Mouse (Mus musculus) stomach, embryonic 15.5 days (tissue): ENCODE results near the gene Colgalt2. TPM values are rescaled to one million over a fixed set of nuclear protein-coding genes. Genes with fewer than 3 reads are reported as not detected.
"Not testable (repeated sequence)": the region's sequence is repeated elsewhere in the genome, so short reads cannot be mapped to it uniquely, and the experiment has no call there.

Source experiments
- ATAC-seq: fragments of 200-750 bp; cut with Nextera tagmentation; 2 replicates; pipeline ENCODE4 v1.8.0; 2017; ENCODE audit warnings: low read depth, moderate number of reproducible peaks, moderate TSS enrichment; ENCODE audit not compliant: insufficient read depth, low FRiP score
- H3K27ac ChIP-seq: fragments of 300-500 bp; sonication (generic); 2 replicates; pipeline ENCODE4 v1.5.1; 2015; ENCODE audit warnings: mild to moderate bottlenecking, inconsistent platforms
- H3K27me3 ChIP-seq: fragments of 300-500 bp; sonication (generic); replicated peaks from 2 replicates; pipeline ENCODE4 v1.6.1; 2015; ENCODE audit warnings: inconsistent platforms
- H3K36me3 ChIP-seq: fragments of 300-500 bp; sonication (generic); 2 replicates; pipeline ENCODE4 v1.6.1; 2015; ENCODE audit warnings: inconsistent platforms
- H3K4me1 ChIP-seq: fragments of 300-500 bp; sonication (generic); 2 replicates; pipeline ENCODE4 v1.6.1; 2015; ENCODE audit warnings: inconsistent platforms
- H3K4me2 ChIP-seq: fragments of 300-500 bp; sonication (generic); 2 replicates; pipeline ENCODE4 v1.6.1; 2015; ENCODE audit warnings: mild to moderate bottlenecking, inconsistent platforms
- H3K4me3 ChIP-seq: fragments of 300-500 bp; sonication (generic); replicated peaks from 2 replicates; pipeline ENCODE4 v1.5.1; 2015; ENCODE audit warnings: inconsistent platforms
- H3K9ac ChIP-seq: fragments of 300-500 bp; sonication (generic); 2 replicates; pipeline ENCODE4 v1.6.1; 2015; ENCODE audit warnings: inconsistent platforms
- H3K9me3 ChIP-seq: fragments of 300-500 bp; sonication (generic); 2 replicates; pipeline ENCODE4 v1.6.1; 2016; ENCODE audit warnings: inconsistent platforms
- WGBS: fragments of 180-500 bp; shearing (Covaris S2); methylation state at CpG from one replicate; pipeline ENCODE4 v1.1.7; 2015; 5-methylcytosine and 5-hydroxymethylcytosine counted together
- polyA plus RNA-seq: library from polyadenylated mRNA; unstranded; fragments of >200 nt; fragmentation: Nextera tagmentation; extraction: Ambion mirVana; gene quantifications from 2 replicates; pipeline ENCODE4 v1.2.1, GENCODE M21; 2015

The Colgalt2 gene
- polyA plus RNA-seq, 1 experiment from 2014 or later = 1.5 TPM

- Histone ChIP-seq H3K4me3 (no peak overlapping the region), H3K9ac (no peak overlapping the region), H3K36me3 (no peaks in the 10 kb centered on the region), H3K27ac (no peak overlapping the region), H3K4me2 (no peak overlapping the region), H3K27me3 (no peaks in the 10 kb centered on the region), H3K9me3 (no peaks in the 10 kb centered on the region), H3K4me1 (no peaks in the 10 kb centered on the region)
- 91% methylated on average over 3 of the region's 3 CpGs for WGBS
- ATAC-seq = no peak
These were observed 23.4 kb downstream of the Colgalt2 start for GRCm38 (mm10) chr1:152423052-152423451.

DNA sequence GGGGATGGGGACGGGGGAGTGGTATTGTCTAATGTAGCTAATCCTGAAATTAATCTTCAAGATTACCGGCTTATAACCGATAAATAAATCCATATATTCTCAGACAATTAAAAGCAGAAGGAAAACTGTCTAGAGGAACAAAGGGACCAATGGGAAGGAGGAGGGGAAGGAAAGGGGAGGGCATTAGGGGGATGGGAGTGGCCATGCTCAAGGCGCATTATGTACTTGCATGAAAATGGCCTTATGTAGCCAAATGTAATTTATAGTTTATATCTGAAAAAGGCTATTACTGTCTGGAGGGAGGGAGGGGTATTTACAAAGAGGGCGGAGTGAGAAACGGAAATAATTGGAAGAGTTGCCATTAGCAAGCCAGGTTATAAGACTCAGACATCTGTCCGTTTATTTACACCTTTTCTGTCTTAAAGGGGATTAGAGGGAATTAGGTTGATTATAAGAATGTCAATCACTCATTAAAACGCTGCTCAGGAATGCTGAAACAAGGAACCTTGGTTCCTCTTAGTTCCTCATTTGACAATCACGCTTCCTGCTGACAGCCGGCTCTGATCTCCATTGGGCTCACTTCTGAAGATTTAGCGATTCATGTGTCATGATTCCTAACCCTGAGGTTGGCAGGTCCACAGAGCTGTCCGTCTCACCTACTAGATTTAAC, 28.4 kb downstream of the Colgalt2 start:
- Histone ChIP-seq H3K4me3 (no peak overlapping the region), H3K9ac (no peak overlapping the region), H3K27me3 (no peaks in the 10 kb centered on the region), H3K27ac (no peak overlapping the region), H3K4me2 (no peak overlapping the region), H3K36me3 (no peaks in the 10 kb centered on the region), H3K9me3 (no peaks in the 10 kb centered on the region), H3K4me1 (no peaks in the 10 kb centered on the region)
- WGBS = 49% methylated on average over 12 of the region's 12 CpGs
- no peak for ATAC-seq

GRCm38 (mm10) chr1:152429805-152430204, 30.2 kb downstream of the Colgalt2 start:
- Histone ChIP-seq H3K9ac (no peak overlapping the region), H3K36me3 (no peaks in the 10 kb centered on the region), H3K9me3 (no peaks in the 10 kb centered on the region), H3K27ac (no peak overlapping the region), H3K4me1 (no peaks in the 10 kb centered on the region), H3K4me2 (no peak overlapping the region), H3K4me3 (no peak overlapping the region), H3K27me3 (no peaks in the 10 kb centered on the region)
- WGBS = 86% methylated on average over 7 of the region's 7 CpGs
- no peak for ATAC-seq

DNA sequence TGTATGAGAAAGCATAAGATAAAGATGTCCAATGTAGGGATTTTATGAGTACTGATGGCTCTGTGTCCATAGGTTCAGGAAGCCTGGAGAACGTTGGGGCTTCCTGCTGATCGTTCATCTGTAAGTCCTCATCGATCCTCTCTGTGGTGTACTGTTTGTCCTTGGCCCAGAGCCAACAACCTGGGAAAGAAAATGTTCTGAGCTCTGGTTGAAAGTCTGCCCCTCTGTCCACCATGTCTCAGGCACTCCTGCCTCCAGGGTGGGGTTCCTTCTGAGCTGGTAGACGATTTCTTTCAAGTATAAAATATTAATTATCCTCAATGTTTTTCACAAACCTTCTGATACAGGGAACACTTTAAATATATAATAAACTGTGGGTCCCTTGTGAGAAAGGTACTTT, 34.5 kb downstream of the Colgalt2 start:
- H3K4me1 ChIP-seq = no peaks in the 10 kb centered on the region
- no peak overlapping the region for H3K9ac ChIP-seq
- no peak overlapping the region for H3K4me2 ChIP-seq
- H3K36me3 ChIP-seq = no peaks in the 10 kb centered on the region
- H3K27ac ChIP-seq = no peak overlapping the region
- H3K9me3 ChIP-seq = no peaks in the 10 kb centered on the region
- no peaks in the 10 kb centered on the region; the same call in 1 of the 2 replicates for H3K27me3 ChIP-seq
- no peak for ATAC-seq
- H3K4me3 ChIP-seq = no peak overlapping the region
- 63% methylated on average over 4 of the region's 4 CpGs for WGBS

DNA sequence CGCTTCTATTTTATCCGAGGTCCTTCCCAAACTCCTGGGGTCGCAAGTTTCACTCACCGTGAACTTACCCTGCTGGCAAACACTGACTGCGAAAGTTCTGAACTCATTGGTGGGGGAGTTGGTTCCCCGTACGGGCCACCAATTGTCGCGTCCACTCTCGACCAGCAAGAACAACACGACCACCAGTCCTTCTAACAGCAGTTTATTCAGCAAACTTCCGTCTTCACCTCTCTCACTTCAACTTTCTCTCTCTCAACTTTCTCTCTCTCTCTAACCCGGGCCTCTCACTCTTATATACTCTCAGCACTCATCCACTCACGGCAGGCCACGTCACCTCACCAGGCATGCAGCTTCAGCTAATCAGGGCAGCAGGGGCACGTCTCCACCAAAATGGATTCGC, 37.9 kb downstream of the Colgalt2 start:
- H3K4me2 ChIP-seq, H3K9ac ChIP-seq, H3K27ac ChIP-seq, ATAC-seq, H3K4me3 ChIP-seq, H3K9me3 ChIP-seq, H3K36me3 ChIP-seq, H3K4me1 ChIP-seq, H3K27me3 ChIP-seq: not testable (repeated sequence)
- WGBS = 77% methylated on average over 17 of the region's 17 CpGs

DNA sequence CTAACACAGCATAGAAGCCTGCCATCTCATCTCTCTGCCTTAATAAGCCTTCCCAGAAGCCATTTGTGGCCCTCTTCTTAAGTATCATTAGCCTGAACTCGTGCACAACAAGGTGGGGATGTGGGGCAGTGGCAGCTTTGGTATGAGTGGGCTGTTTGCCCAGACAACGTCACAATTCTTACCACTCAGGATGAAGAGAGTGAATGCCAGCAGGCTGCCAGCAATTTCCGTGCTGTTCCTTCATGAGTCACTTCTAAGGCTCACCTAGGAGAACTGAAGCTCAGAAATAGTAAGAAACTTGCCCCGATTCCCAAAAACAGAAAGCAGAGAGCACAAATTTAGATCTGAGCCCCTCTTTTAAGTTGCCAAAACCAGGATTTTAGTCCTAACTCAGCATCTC, 39.8 kb downstream of the Colgalt2 start:
- no peak overlapping the region for H3K9ac ChIP-seq
- 72% methylated on average over 4 of the region's 4 CpGs for WGBS
- no peaks in the 10 kb centered on the region for H3K9me3 ChIP-seq
- no peaks in the 10 kb centered on the region for H3K4me1 ChIP-seq
- H3K27me3 ChIP-seq = no peaks in the 10 kb centered on the region; the same call in 1 of the 2 replicates
- no peak overlapping the region for H3K4me2 ChIP-seq
- no peak overlapping the region for H3K27ac ChIP-seq
- H3K36me3 ChIP-seq = no peaks in the 10 kb centered on the region
- no peak for ATAC-seq
- no peak overlapping the region for H3K4me3 ChIP-seq

DNA sequence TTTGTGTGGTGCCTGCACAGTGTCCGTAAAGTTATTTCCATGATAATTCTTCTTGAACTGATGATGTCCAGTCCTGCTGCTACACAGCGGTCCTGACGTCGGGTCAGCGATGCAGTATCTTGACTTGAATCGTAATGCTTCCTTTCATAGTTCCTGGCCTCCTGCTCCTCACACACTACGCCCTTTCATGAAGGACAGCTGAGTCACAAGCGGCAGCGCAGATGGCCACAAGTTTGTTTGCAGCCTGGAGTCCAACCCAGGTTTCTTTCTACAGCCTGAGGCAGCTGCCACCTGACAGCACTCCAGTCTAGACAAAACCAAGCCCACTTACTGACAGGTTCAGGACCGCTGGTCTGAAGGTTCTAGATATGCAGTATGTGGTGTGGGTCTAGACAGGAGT, 40.2 kb downstream of the Colgalt2 start:
- no peak for ATAC-seq
- no peaks in the 10 kb centered on the region; the same call in 1 of the 2 replicates for H3K27me3 ChIP-seq
- H3K27ac ChIP-seq = no peak overlapping the region
- no peak overlapping the region for H3K4me2 ChIP-seq
- H3K4me1 ChIP-seq = no peaks in the 10 kb centered on the region
- H3K36me3 ChIP-seq = no peaks in the 10 kb centered on the region
- WGBS = 81% methylated on average over 10 of the region's 10 CpGs
- H3K4me3 ChIP-seq = no peak overlapping the region
- H3K9me3 ChIP-seq = no peaks in the 10 kb centered on the region
- H3K9ac ChIP-seq = no peak overlapping the region

DNA sequence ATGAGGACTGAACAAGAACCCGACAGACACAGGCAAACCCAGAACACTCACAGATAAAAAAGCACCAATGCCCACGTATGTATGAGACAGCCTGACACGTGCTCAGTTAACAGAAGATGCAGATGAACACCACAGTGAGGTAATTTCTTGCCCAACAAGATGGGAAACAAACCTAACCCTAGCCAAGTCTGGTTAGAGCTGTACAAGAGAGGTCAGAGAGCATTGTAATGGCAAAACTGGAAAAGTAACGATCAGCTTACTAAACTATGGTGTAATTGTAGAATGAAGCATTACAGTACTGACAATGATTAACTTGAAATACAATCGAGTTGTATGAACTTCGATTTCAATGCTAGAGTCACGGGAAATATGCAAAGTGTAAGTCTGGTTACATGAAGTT, 45.0 kb downstream of the Colgalt2 start:
- H3K4me3 ChIP-seq = no peak overlapping the region
- H3K27me3 ChIP-seq = no peaks in the 10 kb centered on the region
- WGBS = 83% methylated on average over 7 of the region's 7 CpGs
- no peak overlapping the region for H3K9ac ChIP-seq
- no peak overlapping the region for H3K4me2 ChIP-seq
- no peak overlapping the region for H3K27ac ChIP-seq
- no peaks in the 10 kb centered on the region for H3K9me3 ChIP-seq
- H3K36me3 ChIP-seq = no peaks in the 10 kb centered on the region
- H3K4me1 ChIP-seq = no peaks in the 10 kb centered on the region
- no peak for ATAC-seq

- H3K4me3 ChIP-seq = no peak overlapping the region
- H3K4me2 ChIP-seq = no peak overlapping the region
- H3K36me3 ChIP-seq = no peaks in the 10 kb centered on the region
- H3K27ac ChIP-seq = no peak overlapping the region
- no peaks in the 10 kb centered on the region for H3K27me3 ChIP-seq
- ATAC-seq = no peak
- no peaks in the 10 kb centered on the region for H3K9me3 ChIP-seq
- no peak overlapping the region for H3K9ac ChIP-seq
- 63% methylated on average over 6 of the region's 6 CpGs for WGBS
- H3K4me1 ChIP-seq = no peaks in the 10 kb centered on the region
These were observed 46.3 kb downstream of the Colgalt2 start for GRCm38 (mm10) chr1:152445925-152446324.

DNA sequence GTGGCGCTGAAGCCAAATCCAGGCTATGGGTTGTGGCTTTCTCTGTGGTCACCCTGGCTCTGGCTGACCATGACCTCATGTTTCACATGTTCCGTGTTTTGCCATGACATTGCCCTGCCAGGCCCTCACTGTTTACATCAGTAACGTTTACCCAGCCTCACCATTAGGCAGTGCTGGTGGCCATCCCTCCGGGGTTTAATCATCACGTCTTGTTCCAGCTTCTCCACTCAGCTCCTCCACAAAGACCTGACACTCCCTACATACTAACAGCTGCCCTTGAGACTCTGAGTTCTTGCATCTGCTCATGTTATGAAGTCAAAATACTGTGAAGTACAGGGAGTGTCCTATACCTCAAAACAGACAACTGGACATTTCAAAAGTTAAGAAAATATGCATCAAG, 54.9 kb downstream of the Colgalt2 start:
- H3K4me2 ChIP-seq = no peak overlapping the region
- H3K27me3 ChIP-seq = no peaks in the 10 kb centered on the region
- WGBS = 47% methylated on average over 5 of the region's 5 CpGs
- H3K9me3 ChIP-seq = no peaks in the 10 kb centered on the region
- H3K4me3 ChIP-seq = no peak overlapping the region
- H3K4me1 ChIP-seq = no peaks in the 10 kb centered on the region
- no peak; the same call in 1 of the 2 replicates for ATAC-seq
- H3K9ac ChIP-seq = no peak overlapping the region
- no peaks in the 10 kb centered on the region for H3K36me3 ChIP-seq
- no peak overlapping the region for H3K27ac ChIP-seq

DNA sequence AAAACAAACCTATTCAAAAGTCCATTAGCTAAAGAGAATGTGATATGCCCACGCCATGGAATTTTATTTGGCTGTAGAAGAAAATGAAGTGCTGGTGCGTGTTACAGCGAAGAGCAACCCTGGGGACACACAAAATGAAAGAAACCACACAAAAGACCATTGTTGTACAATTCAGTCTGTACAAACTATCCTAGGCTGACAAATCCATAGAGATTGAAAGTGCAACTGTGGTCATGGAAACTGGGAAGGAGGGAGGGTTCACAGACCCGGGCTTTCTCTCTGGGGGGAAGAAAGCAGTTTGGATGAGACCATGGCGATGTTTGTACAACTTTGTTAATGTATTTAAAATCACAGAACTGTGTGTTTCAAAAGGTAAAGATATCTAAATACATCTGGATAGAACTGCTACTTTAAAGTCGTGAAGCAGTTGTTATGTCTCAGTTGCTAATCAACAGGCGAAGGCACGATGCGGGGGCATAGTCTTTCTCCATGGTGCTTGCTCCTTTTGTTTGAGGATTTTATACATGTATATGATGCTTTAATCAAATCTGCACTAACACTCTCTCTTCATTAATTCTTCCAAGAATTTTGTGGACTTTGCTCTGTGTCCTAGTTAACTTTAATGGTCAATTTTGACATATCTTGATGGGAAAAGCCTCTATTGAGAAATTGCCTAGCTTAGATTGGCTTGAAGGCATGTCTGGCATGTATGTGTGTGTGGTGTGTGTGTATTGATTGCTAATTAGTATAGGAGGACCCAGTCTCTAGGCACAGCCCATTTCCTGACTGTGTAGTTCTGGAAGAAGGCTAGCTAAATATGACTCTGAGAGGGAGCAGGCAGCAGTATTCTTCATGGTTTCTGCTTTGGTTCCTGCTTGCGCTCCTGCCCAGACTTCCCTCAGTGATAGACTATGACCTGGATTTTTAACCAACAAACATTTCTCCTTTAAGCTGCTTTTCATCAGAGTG, 55.9 kb downstream of the Colgalt2 start:
- no peaks in the 10 kb centered on the region for H3K9me3 ChIP-seq
- no peaks in the 10 kb centered on the region for H3K27me3 ChIP-seq
- 75% methylated on average over 10 of the region's 10 CpGs for WGBS
- no peak overlapping the region for H3K9ac ChIP-seq
- H3K4me1 ChIP-seq = no peaks in the 10 kb centered on the region
- H3K27ac ChIP-seq = no peak overlapping the region
- no peak for ATAC-seq
- no peak overlapping the region for H3K4me2 ChIP-seq
- no peak overlapping the region for H3K4me3 ChIP-seq
- H3K36me3 ChIP-seq = no peaks in the 10 kb centered on the region

- Histone ChIP-seq H3K9me3 (no peaks in the 10 kb centered on the region), H3K4me2 (no peak overlapping the region), H3K4me1 (no peaks in the 10 kb centered on the region), H3K27ac (no peak overlapping the region), H3K27me3 (no peaks in the 10 kb centered on the region), H3K4me3 (no peak overlapping the region), H3K9ac (no peak overlapping the region), H3K36me3 (no peaks in the 10 kb centered on the region)
- 64% methylated on average over 3 of the region's 3 CpGs for WGBS
- ATAC-seq = no peak
These were observed 56.6 kb downstream of the Colgalt2 start for GRCm38 (mm10) chr1:152456266-152456665.
